Mouse (Mus musculus): ENCODE results near the gene Rbpms2. TPM values are rescaled to one million over a fixed set of nuclear protein-coding genes. Genes with fewer than 3 reads are reported as not detected.
A peak's percentile ranks its signal among the peaks of the same experiment; 100 is the strongest.

Gene Rbpms2
- 7.9 and 9.5 TPM in 2 replicates for polyA plus RNA-seq (2015; fragmentation: Nextera tagmentation; extraction: Ambion mirVana)

- 2% methylated on average over 39 of the region's 40 CpGs for WGBS
- Histone ChIP-seq H3K27ac (peak within 1 kb of the TSS; percentile 77), H3K4me1 (peaks cover 24% of the 10 kb centered on the region), H3K4me3 (peak within 1 kb of the TSS; percentile 59), H3K4me2 (peak within 1 kb of the TSS; percentile 94), H3K27me3 (peaks cover 30% of the 10 kb centered on the region), H3K9me3 (no peaks in the 10 kb centered on the region), H3K36me3 (no peaks in the 10 kb centered on the region), H3K9ac (peak within 1 kb of the TSS; percentile 60)
- no peak for ATAC-seq (ENCODE audit: insufficient number of reproducible peaks, low FRiP score, low TSS enrichment, low read depth)
These were observed at the start of gene Rbpms2 for GRCm38 (mm10) chr9:65629025-65629766. Gene Rbpms2, plus strand, starts transcription at chr9:65629648.

DNA sequence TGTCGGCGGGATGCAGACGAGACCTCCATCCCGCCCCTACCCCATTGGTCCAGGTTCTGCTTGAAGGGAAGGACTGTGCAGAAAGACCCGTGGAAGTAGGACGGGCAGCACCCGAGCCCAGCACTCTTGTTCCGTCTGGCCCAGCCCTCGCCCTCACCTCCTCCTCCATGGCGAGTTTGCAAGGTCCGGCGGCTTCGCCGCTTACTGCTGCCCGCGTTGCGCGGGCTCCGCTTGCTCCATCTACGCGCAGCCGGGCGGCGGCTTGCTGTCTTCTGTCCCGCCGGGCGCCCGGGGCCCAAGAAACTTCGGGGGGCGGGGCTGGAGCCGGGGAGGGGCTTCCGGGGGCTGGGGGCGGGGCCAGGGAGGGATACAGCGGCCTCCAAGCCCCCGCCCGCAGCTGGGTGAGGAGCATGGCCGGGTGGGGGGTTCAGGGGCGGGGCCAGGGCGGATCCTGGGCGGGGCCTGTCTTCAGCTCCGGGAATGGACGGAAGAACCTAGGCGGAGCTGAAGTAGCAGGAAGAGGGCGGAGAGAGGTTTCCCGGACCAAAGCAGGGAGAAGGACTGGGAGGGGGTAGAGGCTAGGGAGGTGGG, 49.6 kb upstream of the Rbpms2 start, which contains the start of gene Plekho2:
Gene Plekho2 (minus strand): TSS at position 260 of the 591 bp plus-strand sequence.
- under 1% methylated on average over 43 of the region's 45 CpGs for WGBS
- peak; percentile 95 for ATAC-seq (ENCODE audit: insufficient number of reproducible peaks, low FRiP score, low TSS enrichment, low read depth)
- Histone ChIP-seq H3K27me3 (no peaks in the 10 kb centered on the region), H3K9ac (peak within 1 kb of the TSS; percentile 49; the same call in 1 of the 2 replicates), H3K4me3 (peak within 1 kb of the TSS; percentile 65), H3K9me3 (no peaks in the 10 kb centered on the region), H3K27ac (peak within 1 kb of the TSS; percentile 83), H3K4me2 (peak within 1 kb of the TSS; percentile 60), H3K4me1 (peaks cover 47% of the 10 kb centered on the region), H3K36me3 (no peaks in the 10 kb centered on the region)

DNA sequence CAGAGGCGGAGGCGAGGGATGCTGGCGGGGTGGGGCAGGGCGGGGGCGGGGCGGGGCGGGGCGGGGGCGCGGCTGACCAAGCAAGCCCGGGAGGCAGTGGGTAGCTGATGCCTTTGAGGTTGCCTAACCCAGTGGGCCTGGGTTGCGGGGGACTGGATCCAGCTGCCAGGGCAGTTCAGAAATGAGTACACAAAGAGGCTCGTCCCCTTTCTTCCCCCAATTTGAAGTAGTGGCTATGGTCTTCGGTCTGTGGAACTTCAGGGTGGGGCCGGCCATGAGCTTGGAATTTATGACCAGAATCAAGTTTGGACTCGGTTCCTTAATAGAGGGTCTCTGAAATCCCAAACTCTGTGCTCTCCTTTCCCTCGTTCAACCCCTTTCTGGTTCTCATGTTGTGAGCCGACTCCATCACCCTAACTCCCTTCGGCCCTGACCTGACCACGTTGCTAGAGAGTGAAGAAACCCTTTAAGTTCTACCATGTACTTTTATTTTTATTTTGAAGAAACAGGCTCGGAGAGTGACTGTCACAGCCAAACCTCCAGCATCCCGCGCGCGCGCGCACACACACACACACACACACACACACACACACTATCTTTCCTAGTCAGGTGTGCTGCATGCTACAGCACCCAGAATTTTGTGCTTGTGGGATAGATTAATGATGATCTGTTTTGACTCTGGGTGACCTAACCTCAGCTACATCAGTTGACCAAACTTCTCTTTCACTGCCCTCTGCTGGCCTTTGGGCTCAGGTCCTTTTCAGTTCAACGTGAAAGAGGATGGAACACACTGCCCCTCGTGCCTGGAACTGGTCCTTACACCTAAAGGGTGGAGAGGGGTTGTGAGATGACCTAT, 48.8 kb upstream of the Rbpms2 start:
- Histone ChIP-seq H3K9me3 (no peaks in the 10 kb centered on the region), H3K4me3 (peak overlapping the region; percentile 65), H3K9ac (no peak overlapping the region), H3K4me2 (peak overlapping the region; percentile 60), H3K27ac (peak overlapping the region; percentile 80), H3K36me3 (no peaks in the 10 kb centered on the region), H3K27me3 (no peaks in the 10 kb centered on the region), H3K4me1 (peaks cover 40% of the 10 kb centered on the region)
- WGBS = 6% methylated on average over 20 of the region's 29 CpGs
- peak; percentile 4; the same call in 1 of the 2 replicates for ATAC-seq (ENCODE audit: insufficient number of reproducible peaks, low FRiP score, low TSS enrichment, low read depth)

GRCm38 (mm10) chr9:65583045-65583444, 46.4 kb upstream of the Rbpms2 start:
- no peak overlapping the region for H3K9ac ChIP-seq
- no peak overlapping the region for H3K27ac ChIP-seq
- H3K9me3 ChIP-seq = no peaks in the 10 kb centered on the region
- WGBS = 22% methylated on average over 8 of the region's 8 CpGs
- H3K4me3 ChIP-seq = no peak overlapping the region
- H3K4me1 ChIP-seq = peaks cover 31% of the 10 kb centered on the region
- H3K27me3 ChIP-seq = no peaks in the 10 kb centered on the region
- H3K36me3 ChIP-seq = no peaks in the 10 kb centered on the region
- H3K4me2 ChIP-seq = no peak overlapping the region
- no peak for ATAC-seq (ENCODE audit: insufficient number of reproducible peaks, low FRiP score, low TSS enrichment, low read depth)

- peak within 1 kb of the TSS; percentile 58 for H3K4me3 ChIP-seq
- ATAC-seq (ENCODE audit: insufficient number of reproducible peaks, low FRiP score, low TSS enrichment, low read depth) = peak; percentile 68
- whole genome bisulfite sequencing = 6% methylated on average over 28 of the region's 28 CpGs
- H3K4me1 ChIP-seq = peaks cover 29% of the 10 kb centered on the region
- H3K9ac ChIP-seq = peak within 1 kb of the TSS; percentile 52
- peak within 1 kb of the TSS; percentile 54 for H3K27ac ChIP-seq
- H3K27me3 ChIP-seq = no peaks in the 10 kb centered on the region
- no peaks in the 10 kb centered on the region for H3K9me3 ChIP-seq
- peaks cover 13% of the 10 kb centered on the region; the same call in 1 of the 2 replicates for H3K36me3 ChIP-seq
- peak within 1 kb of the TSS; percentile 99 for H3K4me2 ChIP-seq
These were observed 42.8 kb upstream of the Rbpms2 start, which contains the start of gene Pif1 for GRCm38 (mm10) chr9:65586406-65587269. Gene Pif1, plus strand, starts transcription at chr9:65587160.

- no peak overlapping the region for H3K27ac ChIP-seq
- H3K4me1 ChIP-seq = peaks cover 29% of the 10 kb centered on the region
- H3K4me3 ChIP-seq = peak overlapping the region; percentile 58
- H3K9me3 ChIP-seq = no peaks in the 10 kb centered on the region
- H3K4me2 ChIP-seq = peak overlapping the region; percentile 99
- ATAC-seq (ENCODE audit: insufficient number of reproducible peaks, low FRiP score, low TSS enrichment, low read depth) = no peak
- peak overlapping the region; percentile 52; the same call in 1 of the 2 replicates for H3K9ac ChIP-seq
- WGBS = 0% methylated on average over 6 of the region's 6 CpGs
- peaks cover 18% of the 10 kb centered on the region; the same call in 1 of the 2 replicates for H3K36me3 ChIP-seq
- H3K27me3 ChIP-seq = no peaks in the 10 kb centered on the region
These were observed 42.2 kb upstream of the Rbpms2 start for GRCm38 (mm10) chr9:65587270-65587572.

GRCm38 (mm10) chr9:65587573-65588358, 41.7 kb upstream of the Rbpms2 start:
- no peak for ATAC-seq (ENCODE audit: insufficient number of reproducible peaks, low FRiP score, low TSS enrichment, low read depth)
- peaks cover 29% of the 10 kb centered on the region for H3K4me1 ChIP-seq
- peak overlapping the region; percentile 52 for H3K9ac ChIP-seq
- H3K4me2 ChIP-seq = peak overlapping the region; percentile 99
- H3K27ac ChIP-seq = no peak overlapping the region
- WGBS = under 1% methylated on average over 64 of the region's 64 CpGs
- no peaks in the 10 kb centered on the region for H3K27me3 ChIP-seq
- H3K4me3 ChIP-seq = peak overlapping the region; percentile 58
- H3K36me3 ChIP-seq = peaks cover 22% of the 10 kb centered on the region; the same call in 1 of the 2 replicates
- H3K9me3 ChIP-seq = no peaks in the 10 kb centered on the region

- 0 out of 2 replicates have a peak, but pooled peaks have one; percentile 16 for ATAC-seq (ENCODE audit: insufficient number of reproducible peaks, low FRiP score, low TSS enrichment, low read depth)
- H3K9ac ChIP-seq = no peak overlapping the region
- WGBS = 73% methylated on average over 3 of the region's 3 CpGs
These were observed 40.4 kb upstream of the Rbpms2 start for GRCm38 (mm10) chr9:65589091-65589490.

GRCm38 (mm10) chr9:65592721-65593120, 36.7 kb upstream of the Rbpms2 start:
- ATAC-seq (ENCODE audit: insufficient number of reproducible peaks, low FRiP score, low TSS enrichment, low read depth) = no peak
- Histone ChIP-seq H3K9me3 (no peaks in the 10 kb centered on the region), H3K9ac (no peak overlapping the region), H3K36me3 (peaks cover 48% of the 10 kb centered on the region), H3K4me3 (no peak overlapping the region), H3K4me1 (peaks cover 22% of the 10 kb centered on the region), H3K27me3 (no peaks in the 10 kb centered on the region), H3K4me2 (no peak overlapping the region), H3K27ac (no peak overlapping the region)
- 90% methylated on average over 3 of the region's 3 CpGs for WGBS

More at GRCm38 (mm10) chr9:65589091-65589490, 40.4 kb upstream of the Rbpms2 start:
- Histone ChIP-seq H3K9me3 (no peaks in the 10 kb centered on the region), H3K27ac (no peak overlapping the region), H3K4me1 (peaks cover 29% of the 10 kb centered on the region), H3K4me2 (peak overlapping the region; percentile 99), H3K36me3 (peaks cover 35% of the 10 kb centered on the region; the same call in 1 of the 2 replicates), H3K4me3 (peak overlapping the region; percentile 58; the same call in 1 of the 2 replicates), H3K27me3 (no peaks in the 10 kb centered on the region)

- Histone ChIP-seq H3K27me3 (no peaks in the 10 kb centered on the region), H3K4me3 (no peak overlapping the region), H3K4me1 (peaks cover 14% of the 10 kb centered on the region), H3K9me3 (no peaks in the 10 kb centered on the region), H3K4me2 (no peak overlapping the region), H3K27ac (no peak overlapping the region), H3K9ac (no peak overlapping the region), H3K36me3 (peaks cover 48% of the 10 kb centered on the region)
- 75% methylated on average over 9 of the region's 9 CpGs for WGBS
- ATAC-seq (ENCODE audit: insufficient number of reproducible peaks, low FRiP score, low TSS enrichment, low read depth) = no peak
These were observed 35.9 kb upstream of the Rbpms2 start for GRCm38 (mm10) chr9:65593596-65593995.
